Mouse (Mus musculus) small intestine, adult 2 months (tissue): ENCODE results near the gene Syngap1. TPM values are rescaled to one million over a fixed set of nuclear protein-coding genes. Genes with fewer than 3 reads are reported as not detected.
A peak's percentile ranks its signal among the peaks of the same experiment; 100 is the strongest.
"Not testable (repeated sequence)": the region's sequence is repeated elsewhere in the genome, so short reads cannot be mapped to it uniquely, and the experiment has no call there.

Experiments
- H3K27ac ChIP-seq: fragments of 200-500 bp; 2 replicates; pipeline ENCODE4 v1.5.1; 2012; ENCODE audit warnings: low read depth, low read length, control low read depth, inconsistent platforms; ENCODE audit not compliant: insufficient read depth
- H3K27me3 ChIP-seq: fragments of 200-500 bp; 2 replicates; pipeline ENCODE4 v1.6.1; 2012; ENCODE audit warnings: mild to moderate bottlenecking, moderate library complexity, low read length, inconsistent platforms; ENCODE audit not compliant: control insufficient read depth, insufficient read depth
- H3K36me3 ChIP-seq: fragments of 200-500 bp; 2 replicates; pipeline ENCODE4 v1.6.1; 2012; ENCODE audit warnings: mild to moderate bottlenecking, low read length, control low read depth, inconsistent platforms; ENCODE audit not compliant: control insufficient read depth, insufficient read depth
- H3K4me1 ChIP-seq: fragments of 200-500 bp; 2 replicates; pipeline ENCODE4 v1.6.1; 2012; ENCODE audit warnings: low read length, inconsistent platforms, mixed read lengths; ENCODE audit not compliant: control insufficient read depth, insufficient read depth, insufficient read length
- H3K4me3 ChIP-seq: fragments of 200-500 bp; 2 replicates; pipeline ENCODE4 v1.5.1; 2012; ENCODE audit warnings: low read depth, mild to moderate bottlenecking, control low read depth, inconsistent platforms, low read length, moderate library complexity
- CTCF ChIP-seq: fragments of 200-500 bp; IDR thresholded peaks from 2 replicates; pipeline ENCODE4 v1.5.1; 2012; ENCODE audit warnings: low read depth, mild to moderate bottlenecking, control low read depth, inconsistent platforms, low read length, moderate library complexity, mixed read lengths; ENCODE audit not compliant: insufficient replicate concordance, insufficient read length; ENCODE audit errors: extremely low read depth
- POLR2A ChIP-seq: fragments of 200-500 bp; IDR thresholded peaks from 2 replicates; pipeline ENCODE4 v1.6.1; 2012; ENCODE audit warnings: low read depth, mild to moderate bottlenecking, control low read depth, inconsistent platforms, low read length, moderate library complexity
- WGBS: fragments of 180-500 bp; shearing (Covaris S2); methylation state at CpG from one replicate; pipeline ENCODE4 v1.1.7; 2018; 5-methylcytosine and 5-hydroxymethylcytosine counted together
- polyA plus RNA-seq: library from polyadenylated mRNA; depleted of rRNA; stranded (reverse); fragments of >200 nt; gene quantifications from 2 replicates; pipeline ENCODE4 v1.2.3, GENCODE M21; 2012

Gene Syngap1
- polyA plus RNA-seq, 1 experiment = 8.6 TPM

DNA sequence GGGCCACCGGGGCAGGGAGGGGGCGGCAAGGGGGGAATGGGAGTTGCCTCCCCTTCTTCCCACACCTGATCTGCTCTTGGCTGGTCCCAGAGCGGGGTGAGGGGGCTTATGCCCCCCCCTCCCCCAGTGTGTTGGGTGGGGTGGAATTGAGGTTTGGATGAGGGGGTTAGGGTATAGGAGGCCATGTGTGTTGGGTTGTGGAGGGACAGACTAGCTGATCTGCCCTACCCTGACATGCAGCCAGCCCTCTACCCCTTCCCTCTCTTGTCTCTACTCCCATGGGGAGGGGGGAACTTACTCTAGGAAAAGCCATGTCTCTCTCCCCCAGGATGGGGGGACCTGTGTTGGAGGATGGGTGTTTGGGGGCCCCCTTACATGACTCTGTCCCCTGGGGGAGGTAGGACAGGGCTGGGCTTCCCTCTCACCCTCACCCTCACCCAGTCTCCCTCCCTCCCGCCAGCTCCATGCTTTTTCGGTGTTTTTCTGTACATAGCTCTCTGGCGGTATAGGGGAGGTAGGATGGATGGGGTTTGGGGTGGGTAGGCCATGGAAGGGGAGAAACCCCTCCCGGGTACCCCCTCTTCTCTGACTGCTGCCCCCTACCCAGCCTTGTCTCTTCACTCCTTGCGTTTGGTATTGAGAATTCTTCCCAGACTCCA is 30.3 kb downstream of the Syngap1 start:
- TF ChIP-seq POLR2A (no peak), CTCF (no peak)
- Histone ChIP-seq H3K4me3 (no peak overlapping the region), H3K4me1 (peaks cover 5% of the 10 kb centered on the region), H3K36me3 (peaks cover 7% of the 10 kb centered on the region), H3K27me3 (no peaks in the 10 kb centered on the region), H3K27ac (no peak overlapping the region)
- 70% methylated on average over 8 of the region's 8 CpGs for WGBS

DNA sequence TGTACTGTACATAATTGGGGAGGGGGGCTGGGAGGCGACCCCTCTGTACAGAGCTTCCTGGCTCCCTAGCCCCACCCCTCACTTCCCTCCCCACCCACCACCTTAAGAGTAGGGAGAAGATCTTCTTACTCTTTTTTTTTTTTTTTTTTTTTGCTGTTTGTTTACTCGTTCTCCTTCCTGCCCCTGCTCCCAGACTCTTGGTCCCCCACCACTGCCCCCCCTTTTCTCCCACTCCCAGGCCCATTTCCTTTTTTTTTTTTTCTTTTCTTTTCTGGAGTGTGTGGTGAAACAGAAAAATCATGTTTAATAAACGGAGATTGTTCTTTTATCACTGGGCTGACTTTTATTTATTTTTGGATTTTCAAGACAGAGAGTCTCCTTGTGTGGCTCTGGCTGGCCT is 31.1 kb downstream of the Syngap1 start:
- WGBS = 3% methylated on average over 3 of the region's 3 CpGs
- Histone ChIP-seq H3K27me3 (no peaks in the 10 kb centered on the region), H3K27ac (no peak overlapping the region; the same call in 1 of the 2 replicates), H3K4me3 (peak overlapping the region; percentile 97), H3K36me3 (peaks cover 7% of the 10 kb centered on the region), H3K4me1 (peaks cover 5% of the 10 kb centered on the region)
- TF ChIP-seq CTCF (no peak), POLR2A (no peak)

DNA sequence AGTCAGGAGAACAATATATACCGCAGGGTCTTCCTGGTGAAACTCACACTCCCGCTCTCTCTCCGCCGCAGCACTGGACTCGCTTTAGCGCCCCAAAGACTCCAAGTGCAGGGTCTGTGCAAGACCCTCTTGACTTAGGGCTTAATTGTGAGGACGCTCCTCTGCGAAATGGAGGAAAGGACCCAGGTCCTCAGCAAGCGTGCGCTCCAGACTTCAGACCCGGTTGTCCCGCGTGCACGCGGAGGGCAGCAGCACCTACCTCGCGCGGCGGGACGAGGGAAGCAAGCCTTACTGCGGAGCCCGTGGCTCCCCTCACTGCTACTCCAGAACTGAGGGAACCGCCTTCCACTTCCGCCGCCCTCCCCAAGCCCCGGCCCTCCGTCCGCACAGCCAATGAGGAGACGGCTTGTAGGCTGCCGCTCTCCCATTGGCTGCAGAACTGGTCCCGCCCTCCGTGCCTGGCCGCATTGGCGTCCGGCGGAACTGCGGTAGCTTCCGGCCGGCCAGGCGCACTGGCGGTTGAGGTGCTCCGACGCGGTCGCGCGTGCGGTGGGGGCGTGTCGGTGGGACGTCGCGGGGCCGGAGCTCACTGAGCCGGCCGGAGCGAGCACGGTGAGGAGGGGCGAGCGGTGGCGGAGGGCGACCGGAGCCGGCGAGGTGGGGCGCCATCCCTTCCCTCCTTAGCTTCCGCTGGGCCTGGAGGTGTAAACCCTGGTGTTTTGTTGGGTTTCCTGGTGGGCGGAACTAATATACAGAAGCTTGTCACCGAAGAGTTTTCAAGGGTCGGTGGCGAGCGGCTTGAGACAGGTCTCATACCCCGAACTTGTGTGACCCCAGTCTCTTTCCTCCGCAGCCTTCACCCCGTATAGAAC is 31.9 kb downstream of the Syngap1 start, which contains the start of gene Zbtb9:
Zbtb9 (plus strand) TSS at position 465 of the 872 bp plus-strand sequence.
- Histone ChIP-seq H3K4me3 (peak within 1 kb of the TSS; percentile 97), H3K4me1 (peaks cover 5% of the 10 kb centered on the region), H3K27me3 (no peaks in the 10 kb centered on the region), H3K27ac (peak within 1 kb of the TSS; percentile 69), H3K36me3 (peaks cover 10% of the 10 kb centered on the region)
- WGBS = under 1% methylated on average over 74 of the region's 75 CpGs
- TF ChIP-seq CTCF (no peak; the same call in 1 of the 2 replicates), POLR2A (peak; percentile 95)

DNA sequence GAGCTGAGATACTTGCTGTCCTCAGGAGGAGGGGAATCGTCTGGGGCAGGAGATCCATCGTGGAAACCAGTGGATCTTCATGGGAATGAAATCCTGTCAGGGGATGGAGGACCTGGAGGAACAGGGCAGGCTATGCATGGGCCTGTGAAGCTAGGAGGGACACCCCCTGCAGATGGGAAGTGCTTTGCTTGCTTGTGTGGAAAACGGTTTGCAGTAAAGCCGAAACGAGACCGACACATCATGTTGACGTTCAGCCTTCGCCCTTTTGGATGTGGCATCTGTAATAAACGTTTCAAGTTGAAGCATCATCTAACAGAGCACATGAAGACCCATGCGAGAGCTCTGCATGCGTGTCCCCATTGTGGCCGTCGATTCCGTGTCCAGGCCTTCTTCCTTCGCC is 33.5 kb downstream of the Syngap1 start:
- peaks cover 17% of the 10 kb centered on the region for H3K36me3 ChIP-seq
- H3K4me3 ChIP-seq = no peak overlapping the region
- H3K4me1 ChIP-seq = peaks cover 5% of the 10 kb centered on the region
- TF ChIP-seq POLR2A (no peak), CTCF (no peak)
- no peaks in the 10 kb centered on the region for H3K27me3 ChIP-seq
- 88% methylated on average over 15 of the region's 15 CpGs for WGBS
- no peak overlapping the region for H3K27ac ChIP-seq

DNA sequence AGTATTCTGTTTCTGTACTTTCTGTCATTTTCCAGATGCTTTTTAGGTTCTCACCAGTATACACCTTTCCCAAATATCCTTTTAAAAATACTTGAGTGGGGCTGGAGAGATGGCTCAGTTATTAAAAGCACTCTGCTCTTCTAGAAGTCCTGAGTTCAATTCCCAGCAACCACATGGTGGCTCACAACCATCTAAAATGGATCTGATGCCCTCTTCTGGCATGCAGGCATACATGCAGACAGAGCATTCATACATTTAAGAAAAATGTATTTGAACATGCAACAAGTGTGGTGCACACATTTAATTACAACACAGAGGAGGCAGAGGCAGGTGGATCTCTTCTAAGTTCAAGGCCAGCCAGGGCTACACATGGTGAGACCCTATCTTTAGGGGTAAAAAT is 34.4 kb downstream of the Syngap1 start:
- Histone ChIP-seq H3K4me1 (peaks cover 5% of the 10 kb centered on the region), H3K4me3 (no peak overlapping the region), H3K27me3 (no peaks in the 10 kb centered on the region), H3K36me3 (peaks cover 17% of the 10 kb centered on the region), H3K27ac (no peak overlapping the region)
- TF ChIP-seq CTCF = no peak

DNA sequence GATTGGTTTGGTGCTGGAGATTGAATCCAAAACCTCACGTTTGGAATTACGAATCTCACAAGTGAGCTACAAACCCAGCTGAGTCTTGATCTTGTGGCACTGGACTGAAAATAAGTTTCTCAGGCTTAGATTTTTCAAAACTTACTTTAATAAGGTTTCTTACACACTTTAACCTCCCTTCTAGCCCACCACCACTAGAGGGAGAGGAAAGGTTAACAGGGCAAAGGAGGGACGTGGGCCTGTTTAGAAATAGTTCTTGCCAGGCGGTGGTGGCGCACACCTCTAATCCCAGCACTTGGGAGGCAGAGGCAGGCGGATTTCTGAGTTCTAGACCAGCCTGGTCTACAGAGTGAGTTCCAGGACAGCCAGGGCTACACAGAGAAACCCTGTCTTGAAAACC is 36.3 kb downstream of the Syngap1 start:
- H3K27ac ChIP-seq, H3K4me1 ChIP-seq: not testable (repeated sequence)
- WGBS = 92% methylated on average over 6 of the region's 6 CpGs

DNA sequence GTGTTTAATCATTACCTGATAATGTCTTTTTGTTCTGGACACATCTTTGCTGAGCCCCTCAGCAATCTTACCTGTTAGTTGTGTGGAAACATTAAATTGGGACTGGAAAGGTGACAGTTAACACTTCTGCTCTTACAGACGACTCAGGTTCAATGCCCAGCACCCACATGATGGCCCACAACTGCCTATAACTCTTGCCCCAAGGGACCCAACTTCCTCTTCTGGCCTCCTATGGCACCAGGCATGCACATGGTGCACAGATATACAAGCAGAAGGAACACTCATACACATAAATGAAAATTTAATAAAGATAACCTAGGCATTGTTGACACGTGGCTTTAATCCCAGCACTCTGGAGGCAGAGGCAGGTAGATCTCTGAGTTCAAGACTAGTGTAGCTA is 38.4 kb downstream of the Syngap1 start:
- no peak overlapping the region for H3K27ac ChIP-seq
- H3K4me3 ChIP-seq = no peak overlapping the region
- TF ChIP-seq CTCF (no peak), POLR2A (no peak)
- H3K27me3 ChIP-seq = no peaks in the 10 kb centered on the region
- 55% methylated on average over 2 of the region's 2 CpGs for WGBS
- no peaks in the 10 kb centered on the region for H3K4me1 ChIP-seq
- H3K36me3 ChIP-seq = peaks cover 17% of the 10 kb centered on the region

More for the DNA sequence above, 36.3 kb downstream of the Syngap1 start:
- H3K36me3 ChIP-seq = peaks cover 17% of the 10 kb centered on the region
- not testable (repeated sequence) for H3K27me3 ChIP-seq, H3K4me3 ChIP-seq
